Mouse (Mus musculus) myocyte (in vitro differentiated cells): ENCODE results near the gene Gm525.

ENCODE experiments used
- E2F4 ChIP-seq: IDR thresholded peaks from one replicate; pipeline ENCODE4 v1.6.1; 2011; ENCODE audit warnings: mild to moderate bottlenecking, control low read depth, moderate library complexity; ENCODE audit not compliant: insufficient read depth
- MAX ChIP-seq: IDR thresholded peaks from one replicate; pipeline ENCODE4 v1.6.1; 2011; ENCODE audit warnings: low read depth, mild to moderate bottlenecking, control low read depth
- MYOG ChIP-seq, 3 experiments: IDR thresholded peaks; one replicate each; pipeline ENCODE4 v1.6.1; 2011; ENCODE audit warnings: control low read depth in 2 of 3, low read depth in 2 of 3, mild to moderate bottlenecking in 2 of 3; ENCODE audit not compliant: insufficient read length in 2 of 3, control insufficient read depth in 1 of 3, insufficient read depth in 1 of 3
- POLR2A ChIP-seq: IDR thresholded peaks from one replicate; pipeline ENCODE4 v1.6.1; 2011; ENCODE audit warnings: low read depth, mild to moderate bottlenecking, control low read depth, moderate library complexity; ENCODE audit not compliant: insufficient read length
- POLR2AphosphoS2 ChIP-seq: IDR thresholded peaks from one replicate; pipeline ENCODE4 v1.6.1; 2011; ENCODE audit warnings: low read depth, control low read depth; ENCODE audit not compliant: insufficient read length
- TCF12 ChIP-seq: IDR thresholded peaks from one replicate; pipeline ENCODE4 v1.6.1; 2011; ENCODE audit warnings: mild to moderate bottlenecking, control low read depth; ENCODE audit not compliant: poor library complexity, insufficient read depth, severe bottlenecking
- USF1 ChIP-seq: IDR thresholded peaks from one replicate; pipeline ENCODE4 v1.6.1; 2011; ENCODE audit warnings: low read depth, mild to moderate bottlenecking, control low read depth, moderate library complexity

DNA sequence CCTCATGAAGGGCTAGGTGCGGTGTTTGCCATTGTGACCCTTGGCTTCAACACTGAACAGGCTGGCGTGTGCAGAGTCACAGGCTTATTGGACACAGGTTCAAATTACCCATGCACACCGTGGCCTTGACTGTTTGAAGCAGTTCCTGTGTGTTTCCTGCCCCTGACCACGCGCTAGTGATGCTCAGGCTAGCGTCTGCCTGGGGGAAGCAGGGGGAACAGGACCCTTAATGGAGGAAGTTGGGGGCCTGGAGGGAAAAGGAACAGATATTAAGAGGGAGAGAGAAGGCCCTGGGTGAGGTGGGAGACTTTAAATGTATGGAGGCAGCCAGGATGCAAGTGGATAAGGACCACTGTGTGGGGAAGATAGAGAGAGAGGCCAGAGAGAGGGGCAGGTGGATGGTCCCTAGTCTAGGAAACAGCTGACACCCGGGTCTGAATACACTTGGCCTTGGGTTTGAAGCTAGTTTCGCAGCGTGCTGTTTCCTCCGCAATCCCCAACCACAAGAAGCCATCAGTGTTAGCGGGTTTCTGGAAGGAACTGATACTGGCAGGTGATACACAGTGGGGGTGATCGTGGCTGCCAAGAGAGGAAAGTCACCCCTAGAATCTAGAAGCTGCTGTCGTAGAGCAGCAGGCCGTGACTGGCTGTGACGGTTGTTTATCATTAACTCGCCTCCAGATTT lies 5.5 kb downstream of the Gm525 start:
- no peak for TF ChIP-seq MYOG (IDR thresholded peaks at IDR 0.05; ENCODE audit: control insufficient read depth in 1 of 3, insufficient read depth in 1 of 3, insufficient read length in 2 of 3, low read depth in 2 of 3)
- TF ChIP-seq POLR2A = no peak
- TF ChIP-seq USF1 = no peak
- TF ChIP-seq POLR2AphosphoS2 = no peak
- TF ChIP-seq MAX = no peak
- no peak for TF ChIP-seq TCF12
- no peak for TF ChIP-seq E2F4
